Mouse (Mus musculus) ES-Bruce4 (cell line): Measurements from ENCODE around the gene Atp6v1c2.

ENCODE experiments used
- CTCF ChIP-seq: IDR thresholded peaks from one replicate; pipeline ENCODE4 v1.8.1; 2011; ENCODE audit warnings: low read depth, low read length
- EP300 ChIP-seq: IDR thresholded peaks from 2 replicates; pipeline ENCODE4 v1.6.1; 2011; ENCODE audit warnings: low read depth, low read length; ENCODE audit not compliant: insufficient read depth
- POLR2A ChIP-seq: IDR thresholded peaks from one replicate; pipeline ENCODE4 v1.8.1; 2011; ENCODE audit warnings: low read length; ENCODE audit not compliant: insufficient read depth

GRCm38 (mm10) chr12:17263881-17264280 is 65.3 kb downstream of the Atp6v1c2 start:
- TF ChIP-seq POLR2A (no peak), CTCF (no peak), EP300 (no peak)
